Mouse (Mus musculus) T-helper 17 cell (primary cell): Measurements from ENCODE around the gene Ush2a.

Experiments used
- in situ Hi-C, 2 experiments: fragments of 300-600 bp; cut with MboI, MseI; formaldehyde crosslinking; loops; 1 replicate in 1 of 2; 2 replicates in 1 of 2; pipeline ENCODE4 v1.15.1; 2025; ENCODE audit warnings: high pct_unique_total_duplicates in 2 of 2

Gene Ush2a

DNA sequence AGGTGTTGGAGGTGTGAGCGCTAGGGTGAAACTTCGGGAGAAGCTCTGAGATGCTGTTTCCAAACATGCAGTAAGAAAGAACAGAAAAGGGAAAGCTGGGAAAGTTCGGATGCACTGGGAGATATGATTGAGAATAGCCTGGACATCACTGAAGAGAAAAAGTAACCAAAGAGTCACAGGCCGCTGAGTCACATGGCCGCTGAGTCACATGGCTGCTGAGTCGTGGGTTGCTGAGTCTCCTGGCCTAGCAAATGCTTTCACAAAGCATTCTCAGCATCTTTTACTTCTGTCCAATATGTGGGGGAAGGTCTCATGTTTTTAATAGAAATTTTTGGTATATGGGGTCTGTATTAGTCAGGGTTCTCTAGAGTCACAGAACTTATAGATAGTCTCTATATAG is 500.6 kb downstream of the Ush2a start:
- in situ Hi-C loops, result no loop called here

DNA sequence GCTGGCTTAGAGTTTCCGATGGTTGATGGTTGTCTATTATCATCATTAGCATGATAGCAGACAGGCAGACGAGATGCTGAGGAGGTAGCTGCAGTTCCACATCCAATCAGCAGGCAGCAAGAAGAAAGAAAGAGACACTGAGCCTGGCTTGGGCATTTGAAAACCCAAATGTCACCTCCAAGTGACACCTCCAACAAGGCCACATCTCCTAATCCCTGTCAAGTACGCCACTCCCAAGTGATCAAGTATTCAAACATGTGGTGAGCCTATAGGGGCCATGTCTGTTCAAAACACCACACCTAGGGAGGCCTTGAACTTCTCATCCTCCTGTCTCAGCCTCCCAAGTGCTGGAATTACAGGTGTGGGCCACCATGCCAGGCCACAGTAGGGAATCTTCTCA is 501.9 kb downstream of the Ush2a start:
- in situ Hi-C loops, result no loop called here

DNA sequence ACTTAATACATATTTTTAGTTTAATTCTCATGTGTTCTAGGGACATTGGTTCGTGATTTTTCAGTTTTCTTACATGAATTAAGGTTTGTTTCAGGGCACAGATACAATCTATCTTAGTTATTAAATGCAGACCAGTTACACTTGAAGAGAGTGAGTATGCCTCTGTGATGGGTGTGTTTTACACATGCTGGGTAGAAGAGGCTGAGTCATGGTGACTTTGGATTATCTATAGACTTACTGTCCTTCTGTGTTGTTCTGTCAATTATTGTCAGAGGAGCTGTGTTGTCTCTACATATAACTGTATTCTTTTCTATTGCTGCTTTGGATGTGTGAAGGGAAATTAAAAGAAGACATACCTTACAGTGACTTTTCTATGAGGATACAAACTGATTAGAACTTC is 509.0 kb downstream of the Ush2a start:
- in situ Hi-C loops, result no loop called here

DNA sequence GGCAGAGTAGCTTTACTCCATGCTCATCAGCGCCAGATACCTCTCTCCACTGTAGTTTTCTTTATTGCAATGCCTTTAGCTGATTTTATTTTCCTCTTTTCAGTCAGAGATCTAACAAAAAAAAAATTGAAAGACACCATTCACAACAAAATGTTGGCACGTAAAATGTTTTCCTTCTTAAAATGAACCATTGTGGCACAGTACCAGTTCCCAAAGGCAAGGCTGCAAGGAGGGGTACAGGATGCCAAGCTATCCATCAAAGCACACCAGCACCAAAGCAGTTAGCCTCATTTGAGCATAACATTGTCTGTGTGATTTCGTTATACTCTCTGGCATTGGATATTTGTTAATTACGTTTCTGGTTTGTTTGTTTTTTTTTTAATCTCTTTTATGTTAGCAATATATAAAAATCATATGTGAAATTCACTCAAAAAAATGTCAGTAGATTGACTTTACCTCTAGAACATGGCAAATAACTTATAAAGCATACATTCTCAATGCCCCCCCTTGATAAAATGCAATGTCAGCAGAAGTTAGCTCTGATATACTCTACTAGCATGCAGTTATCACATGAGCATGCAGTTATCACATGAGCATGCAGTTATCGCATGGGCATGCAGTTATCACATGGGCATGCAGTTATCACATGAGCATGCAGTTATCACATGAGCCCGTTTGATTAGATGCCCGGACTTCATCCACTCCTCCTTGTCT is 510.9 kb downstream of the Ush2a start:
- in situ Hi-C loops, result no loop called here

DNA sequence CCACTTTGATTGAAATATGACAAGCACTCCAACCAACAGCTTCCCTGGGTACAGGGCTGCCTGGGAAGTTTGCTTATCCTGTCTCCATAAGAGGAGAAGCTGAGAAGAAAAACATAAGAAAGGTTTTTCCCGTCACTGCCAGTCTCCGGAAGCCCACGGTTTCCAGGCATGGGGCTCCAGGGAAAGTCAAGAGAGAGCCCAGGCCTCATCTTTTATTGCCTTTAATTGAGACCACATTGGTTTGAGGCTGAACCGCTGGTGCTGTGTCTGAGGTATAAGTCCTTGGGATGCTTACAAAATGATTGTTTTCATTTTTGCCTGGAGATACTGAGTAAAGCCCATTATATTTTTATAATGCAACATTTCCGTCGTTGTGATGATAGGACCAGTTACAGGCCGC is 511.8 kb downstream of the Ush2a start:
- in situ Hi-C loops, result no loop called here

DNA sequence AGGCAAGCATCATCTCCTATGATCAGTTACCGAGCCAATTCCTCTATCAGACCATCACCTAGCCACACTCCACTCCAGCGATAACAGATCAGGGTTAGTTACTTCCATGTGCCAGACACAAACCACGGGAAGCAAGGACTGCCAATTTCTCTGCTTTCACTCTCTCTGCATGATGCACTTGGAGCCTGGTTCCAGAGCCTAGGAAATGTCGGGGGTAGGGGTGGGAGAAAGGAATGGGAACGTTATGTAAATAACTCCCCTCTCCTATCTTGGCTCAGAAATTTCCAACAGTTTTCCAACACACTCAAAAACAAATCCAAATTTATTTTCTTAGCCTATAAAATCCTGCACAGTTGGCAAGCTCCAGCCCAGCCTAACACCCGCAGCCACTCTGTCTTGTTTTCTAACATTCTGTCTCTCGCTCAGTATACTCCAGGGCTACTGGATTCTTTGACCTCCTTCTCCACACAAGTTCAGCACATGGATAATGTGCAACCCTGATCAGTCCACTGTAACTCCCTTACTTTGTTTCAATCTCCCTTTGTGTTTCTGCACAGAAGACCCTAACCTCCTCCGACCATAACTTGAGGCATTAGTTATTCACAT is 515.8 kb downstream of the Ush2a start:
- in situ Hi-C loops, result no loop called here

DNA sequence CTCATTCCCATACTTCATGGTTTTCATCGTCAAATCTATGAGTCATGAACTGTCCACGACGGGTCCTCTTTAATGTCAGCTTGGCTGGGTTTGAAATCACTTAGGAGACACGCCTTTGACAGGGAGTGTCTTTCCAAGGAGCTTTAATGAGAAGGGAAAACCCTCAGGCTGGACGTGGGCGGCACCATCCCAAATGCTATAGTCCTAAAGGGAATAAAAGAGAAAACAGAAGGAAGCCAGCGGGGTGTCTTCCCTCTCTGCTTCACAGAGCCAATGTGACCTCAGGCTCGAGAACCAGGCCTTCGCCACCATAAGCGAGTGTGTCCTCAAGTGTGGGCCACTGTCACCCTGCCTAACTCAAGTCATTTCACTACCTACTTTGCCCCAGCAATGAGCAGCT is 523.2 kb downstream of the Ush2a start:
- in situ Hi-C loops, result no loop called here

DNA sequence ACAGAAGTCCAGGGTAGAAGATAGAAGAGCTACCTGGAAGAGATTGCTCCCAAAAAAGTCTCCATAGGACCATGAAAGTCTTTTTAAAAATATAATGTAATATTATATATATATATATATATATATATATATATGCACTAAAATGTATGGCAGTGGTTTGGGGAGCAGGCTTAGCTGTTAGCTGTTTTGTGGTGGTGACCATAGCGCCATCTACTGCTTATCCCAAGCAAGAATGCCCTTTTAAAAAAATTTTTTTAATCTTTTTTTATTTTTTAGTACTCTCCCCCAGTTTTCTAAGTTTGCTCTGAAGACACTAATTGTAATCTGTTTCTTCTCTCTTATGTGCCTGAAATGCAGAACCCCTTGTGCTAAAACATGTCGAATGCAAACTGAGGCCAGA is 543.2 kb downstream of the Ush2a start:
- in situ Hi-C loops, result no loop called here

DNA sequence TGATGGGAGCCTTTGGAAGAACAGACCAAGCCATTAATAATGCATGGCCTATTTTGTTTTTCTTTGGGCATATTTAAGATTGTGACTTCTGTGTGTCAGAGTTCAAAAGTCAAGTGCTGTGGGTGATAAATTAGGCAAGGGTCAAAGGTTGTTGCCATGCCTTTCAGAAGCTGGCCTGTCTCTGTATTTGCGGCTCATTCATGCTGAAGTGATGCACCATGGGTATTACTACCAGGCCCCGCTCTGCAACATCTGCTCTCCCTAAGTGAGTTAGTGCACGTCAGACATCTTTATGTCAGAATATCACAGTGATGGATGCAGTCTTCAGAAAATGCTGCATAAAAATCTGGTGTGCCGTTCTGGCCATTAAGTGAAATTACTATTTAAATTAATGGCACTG is 544.0 kb downstream of the Ush2a start:
- in situ Hi-C loops, result no loop called here

DNA sequence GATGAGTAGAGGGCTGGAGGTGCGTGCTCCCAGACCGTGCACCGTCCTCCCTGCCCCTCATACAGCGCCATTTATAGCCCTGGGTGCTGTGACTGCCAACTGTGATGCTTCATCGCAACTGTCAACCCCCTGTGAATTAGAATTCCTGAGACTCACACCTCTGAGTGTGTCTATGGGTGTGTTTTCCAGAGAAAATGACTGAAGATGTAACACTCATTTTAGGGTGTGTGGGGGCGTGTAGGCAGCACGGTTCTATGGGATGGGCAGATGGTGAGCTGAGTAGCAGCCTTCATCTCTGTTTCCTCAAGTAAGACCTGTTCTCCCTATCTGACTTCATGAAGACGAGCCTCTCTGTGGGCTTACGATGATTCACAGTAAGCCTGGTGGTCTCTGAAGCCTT is 548.8 kb downstream of the Ush2a start:
- in situ Hi-C loops, result no loop called here

DNA sequence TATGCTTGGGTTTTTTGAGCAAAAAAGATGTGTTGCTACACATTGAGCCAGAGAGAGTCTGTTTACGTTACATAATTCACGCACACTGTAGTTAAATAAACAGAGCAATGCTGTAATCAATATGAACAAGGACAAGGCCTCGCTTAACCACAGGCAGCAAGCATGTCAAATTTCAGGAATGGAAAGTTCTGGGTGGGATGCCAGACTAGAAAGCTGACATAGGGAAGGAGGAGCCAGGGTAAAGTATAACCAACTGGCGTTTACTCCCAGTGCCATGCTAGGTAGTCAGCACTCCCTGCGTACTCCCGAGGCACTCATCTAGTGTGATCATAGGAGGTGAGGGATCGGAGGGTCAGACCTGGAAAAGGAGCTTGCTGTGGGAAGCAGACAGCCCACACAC is 553.2 kb downstream of the Ush2a start:
- in situ Hi-C loops, result no loop called here

DNA sequence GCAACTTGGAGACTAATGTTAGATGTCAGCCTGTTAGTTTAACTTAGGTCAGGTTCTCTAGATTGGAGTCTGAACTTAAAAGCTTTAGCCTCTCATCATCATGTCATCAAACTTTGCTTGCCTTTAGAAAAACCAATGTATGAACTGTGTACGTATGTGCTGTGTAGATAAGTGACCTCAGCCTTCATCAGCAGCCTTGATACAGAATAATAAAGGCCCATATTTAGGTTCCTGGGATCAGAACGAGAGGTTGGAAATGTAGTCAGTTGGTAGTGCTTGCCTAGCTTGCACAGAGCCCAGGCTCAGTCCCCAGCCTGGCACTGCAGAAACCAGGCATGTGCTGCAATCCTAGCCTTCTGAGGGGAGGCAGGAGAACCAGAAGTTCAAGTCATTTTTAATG is 562.4 kb downstream of the Ush2a start:
- in situ Hi-C loops, result loop anchor here in 1 of 2 experiments (10.0 kb wide), 1 partner anchor 609 kb away; no protein-coding TSS in a partner anchor

DNA sequence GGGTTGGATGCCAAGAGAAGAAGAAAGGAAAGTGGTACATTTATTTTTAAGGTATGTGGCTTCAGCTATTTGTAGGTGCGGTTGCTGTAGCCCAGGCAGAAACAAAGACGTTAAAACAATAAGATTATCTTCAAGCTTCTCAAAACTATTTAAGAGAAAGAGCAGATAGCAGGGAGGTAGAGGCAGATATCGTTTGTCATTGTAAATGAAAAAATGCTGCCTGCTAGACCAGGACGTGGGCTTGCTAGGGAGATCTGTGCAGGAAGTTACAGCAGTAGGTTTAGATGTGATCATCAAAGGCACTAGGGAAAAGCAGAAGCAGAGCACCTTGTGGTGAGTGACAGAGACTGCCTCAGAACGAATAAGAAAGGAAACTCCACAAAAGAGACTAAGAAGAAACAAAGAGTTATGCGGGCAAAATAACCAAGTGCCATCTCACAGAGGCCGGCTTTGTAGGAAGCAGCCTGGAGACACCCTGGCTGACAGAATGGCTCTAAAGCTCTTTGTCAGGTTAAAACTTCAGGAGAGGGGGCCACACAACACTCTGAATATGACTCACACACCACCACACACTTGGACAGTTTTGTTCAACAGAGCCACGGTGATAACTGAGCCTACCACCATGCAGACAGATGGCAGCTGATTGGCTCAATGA is 563.2 kb downstream of the Ush2a start:
- in situ Hi-C loops, result loop anchor here in 1 of 2 experiments (10.0 kb wide), 1 partner anchor 610 kb away; no protein-coding TSS in a partner anchor

DNA sequence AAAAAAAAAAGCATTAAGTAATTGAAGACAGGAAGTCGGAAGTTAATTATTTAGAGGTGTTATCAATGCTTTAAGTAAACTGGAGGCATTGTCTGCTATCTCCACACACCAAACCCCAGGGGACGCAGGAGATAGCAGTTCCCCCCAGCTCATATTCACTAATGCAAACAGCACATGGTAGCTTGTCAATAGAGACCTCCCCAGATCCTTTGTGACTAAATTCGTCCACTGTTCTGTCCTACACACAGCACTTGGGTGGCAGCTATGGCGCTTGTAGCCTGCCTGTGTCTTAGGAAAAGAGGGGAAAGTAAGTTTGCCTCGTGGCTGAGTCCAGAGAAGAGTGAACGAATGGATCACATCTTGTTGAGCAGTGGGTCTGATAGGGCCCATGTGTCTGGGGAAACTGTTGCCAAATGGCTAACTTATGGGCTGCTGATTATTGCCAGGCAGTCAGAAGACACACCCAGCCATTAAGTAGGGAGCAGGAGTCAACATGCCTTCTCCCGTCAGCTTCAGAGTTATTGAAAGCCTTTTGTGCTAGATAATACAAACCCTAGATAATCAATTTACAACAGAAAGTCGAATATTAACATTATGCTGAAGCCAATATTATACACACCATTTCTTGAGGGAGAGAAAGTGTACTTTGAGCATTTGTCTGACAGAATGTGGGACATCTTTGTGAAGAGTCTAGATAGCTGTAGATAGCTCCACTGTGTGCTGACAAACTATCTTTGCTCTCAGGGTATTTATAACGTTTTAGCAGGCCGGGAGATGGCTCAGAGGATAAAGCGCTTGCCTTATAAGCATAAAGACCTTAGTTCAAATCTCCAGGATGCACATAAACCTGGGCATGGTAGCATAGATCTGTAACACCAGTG is 568.9 kb downstream of the Ush2a start:
- in situ Hi-C loops, result no loop called here

DNA sequence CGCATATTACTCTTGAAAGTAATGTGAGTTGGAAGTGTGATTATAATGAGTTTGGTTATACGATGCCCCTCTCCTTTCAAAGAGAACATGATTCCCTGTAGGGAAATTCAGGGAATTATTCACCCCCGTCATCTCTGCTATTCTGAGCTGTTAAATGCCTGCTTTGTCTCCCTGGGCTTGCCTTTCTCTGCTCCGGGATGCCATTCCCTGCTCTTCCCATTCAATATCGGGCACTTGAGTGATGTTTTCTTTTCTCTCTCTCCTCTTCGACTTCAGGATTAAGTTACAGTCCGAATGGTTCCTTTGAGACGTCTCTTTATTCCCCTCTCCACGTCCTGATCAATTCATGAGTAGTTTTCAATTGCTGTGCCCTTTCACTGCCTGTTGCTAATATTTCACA is 572.1 kb downstream of the Ush2a start:
- in situ Hi-C loops, result no loop called here

DNA sequence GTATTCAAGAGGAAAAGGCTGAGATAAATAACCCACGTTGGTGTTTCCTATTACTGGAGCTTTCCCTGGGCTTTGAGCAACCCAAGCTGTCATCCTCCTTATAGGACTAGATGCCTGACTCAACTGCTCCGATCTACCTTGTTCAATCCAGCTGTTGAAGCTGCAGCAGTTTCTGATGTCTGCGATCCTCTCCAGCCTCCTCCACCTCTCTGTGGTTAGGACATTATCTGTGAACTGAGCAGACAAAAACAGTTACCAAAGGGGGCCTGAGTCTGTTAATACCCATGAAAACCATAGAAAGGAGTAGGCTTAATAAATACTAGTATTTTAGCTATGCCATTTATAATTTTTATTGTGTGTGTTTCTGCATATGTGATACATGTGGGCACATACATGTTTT is 572.9 kb downstream of the Ush2a start:
- in situ Hi-C loops, result no loop called here

DNA sequence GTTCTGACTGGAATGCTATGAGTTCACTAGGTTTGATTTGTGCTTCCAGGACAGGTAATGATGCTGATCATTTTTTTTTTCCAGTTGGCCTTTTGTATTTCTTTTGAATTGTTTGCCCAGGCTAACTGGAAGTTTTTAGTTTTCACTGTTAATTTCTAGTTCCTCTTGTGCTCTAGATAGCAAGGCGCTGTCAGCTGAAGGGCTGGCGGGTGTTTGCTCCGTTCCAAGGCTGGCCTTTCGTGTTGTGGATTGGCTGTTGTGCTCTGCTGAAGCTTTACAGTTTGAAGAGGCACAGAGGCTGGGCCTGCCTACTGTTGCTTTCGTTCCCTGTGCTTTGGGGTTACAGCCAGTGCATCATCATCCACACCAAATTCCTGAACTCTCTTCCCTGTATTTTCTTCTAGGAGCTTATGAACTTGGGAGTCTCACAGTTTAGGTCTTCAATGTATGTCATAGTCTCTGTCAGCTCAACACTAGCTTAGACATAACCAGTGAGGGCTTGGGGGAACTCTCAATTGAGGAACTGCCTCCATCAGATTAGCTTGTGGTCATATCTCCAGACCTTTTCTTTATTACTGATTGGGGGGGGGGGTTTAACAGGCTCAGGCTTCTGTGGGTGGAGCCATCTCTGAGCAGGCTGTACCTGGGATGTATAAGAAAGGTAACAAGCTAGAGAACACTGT is 575.9 kb downstream of the Ush2a start:
- in situ Hi-C loops, result no loop called here

DNA sequence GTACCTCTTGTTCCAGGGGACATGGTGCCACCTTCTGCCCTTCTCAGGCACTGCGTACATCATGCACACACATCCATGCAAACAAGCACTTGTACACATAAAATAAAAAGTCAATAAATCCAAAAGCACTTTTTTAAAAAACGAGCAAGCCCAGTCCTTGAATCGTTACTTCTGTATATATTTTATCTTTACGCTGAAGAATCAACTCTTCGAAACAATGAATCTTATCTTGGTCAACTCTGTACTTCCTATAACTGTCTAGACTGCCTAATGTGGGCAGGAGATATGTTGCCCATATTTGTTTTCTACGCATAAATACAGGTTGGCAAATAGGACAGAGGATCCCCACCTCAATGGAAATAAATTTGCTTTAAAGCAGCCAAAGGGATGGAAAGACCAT is 585.4 kb downstream of the Ush2a start:
- in situ Hi-C loops, result no loop called here

DNA sequence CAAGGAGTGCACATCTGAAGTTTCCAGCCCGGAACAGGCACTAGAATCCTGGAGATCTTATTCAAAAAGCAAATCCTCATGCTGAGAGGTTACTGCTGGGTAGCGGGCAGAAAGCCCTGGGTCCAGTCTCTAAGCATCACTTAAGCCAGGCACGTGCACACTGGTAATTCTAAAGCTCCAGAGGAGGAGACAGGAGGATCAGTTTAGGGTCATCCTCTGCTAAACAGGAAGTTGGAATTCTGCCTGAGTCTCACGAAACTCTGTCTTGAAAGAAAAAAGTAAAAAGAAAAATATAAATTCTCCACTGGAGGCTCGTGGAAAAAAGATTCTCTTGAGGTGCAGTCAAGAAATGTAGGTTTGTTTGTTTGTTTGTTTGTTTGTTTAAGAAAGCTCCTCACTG is 591.0 kb downstream of the Ush2a start:
- in situ Hi-C loops, result no loop called here

DNA sequence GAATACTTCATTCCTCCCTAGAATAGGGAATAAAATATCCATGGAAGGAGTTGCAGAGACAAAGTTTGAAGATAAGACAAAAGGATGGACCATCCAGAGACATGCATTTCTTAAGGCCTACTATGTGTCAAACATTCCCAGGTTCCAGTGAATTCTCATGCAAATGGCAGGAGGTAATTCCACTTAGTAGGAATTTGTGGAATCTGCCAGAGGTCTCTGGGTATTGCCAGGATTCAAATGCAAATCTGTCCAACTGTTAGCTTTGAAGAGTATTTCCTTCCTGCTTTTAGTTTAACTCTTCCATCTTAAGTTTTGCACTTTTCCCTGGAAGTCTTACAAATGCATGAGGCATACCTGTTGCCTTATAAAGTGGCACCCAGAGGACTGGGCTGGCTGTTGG is 592.4 kb downstream of the Ush2a start:
- in situ Hi-C loops, result no loop called here

DNA sequence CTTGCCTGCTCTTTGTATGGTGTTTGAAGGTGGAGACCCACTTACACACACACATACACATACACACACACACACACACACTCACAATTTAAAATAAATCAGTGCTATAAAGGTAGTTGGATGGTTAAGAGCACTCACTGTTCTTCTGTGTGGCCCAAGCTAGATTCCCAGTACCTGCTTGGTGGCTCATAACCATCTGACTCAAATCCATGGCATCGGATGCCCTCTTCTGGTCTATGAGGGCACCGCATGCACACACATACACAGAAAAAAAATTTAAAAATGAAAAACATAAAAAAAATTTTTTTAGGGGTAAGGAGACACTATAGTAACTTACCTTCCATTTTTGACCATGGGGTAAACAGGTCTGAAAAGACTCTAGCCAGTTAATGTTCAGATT is 593.2 kb downstream of the Ush2a start:
- in situ Hi-C loops, result no loop called here

DNA sequence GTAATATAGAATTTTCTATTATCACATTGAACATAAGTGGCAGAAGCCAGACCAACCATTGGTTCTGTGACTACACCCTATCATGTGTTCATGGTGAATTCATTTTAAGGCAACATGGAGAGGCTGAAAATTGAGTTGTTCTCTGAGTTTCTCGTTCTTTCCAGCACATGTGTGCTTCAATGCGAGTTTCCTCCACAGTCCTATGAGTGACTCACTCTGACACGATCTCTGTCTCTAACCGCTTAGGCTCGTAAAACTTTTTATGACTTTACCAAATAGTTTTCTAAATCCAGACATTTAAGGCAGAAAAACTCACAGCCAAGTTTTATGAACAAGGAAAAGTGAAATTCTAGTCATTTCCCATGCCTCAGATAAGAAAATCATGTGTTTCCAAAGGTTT is 597.9 kb downstream of the Ush2a start:
- in situ Hi-C loops, result no loop called here
